Mouse (Mus musculus) megakaryocyte, adult 5-6 weeks (primary cell): ENCODE results near the gene Gm21961. TPM values are rescaled to one million over a fixed set of nuclear protein-coding genes. Genes with fewer than 3 reads are reported as not detected.
"Not testable (repeated sequence)": the region's sequence is repeated elsewhere in the genome, so short reads cannot be mapped to it uniquely, and the experiment has no call there.

Source experiments
- ATAC-seq: 2 replicates; pipeline ENCODE4 v1.8.0; 2016; ENCODE audit warnings: mild to moderate bottlenecking, inconsistent platforms; ENCODE audit not compliant: poor library complexity, severe bottlenecking
- total RNA-seq, 2 experiments: library from RNA; stranded (forward) in 1 of 2; stranded (reverse) in 1 of 2; fragments of 153-499, 151-499 nt in 1 of 2; fragments of 221-1000, 200-1000 nt in 1 of 2; gene quantifications; 2 replicates each; pipeline versions ENCODE4 v1.2.3 to v1.2.4; 2015 to 2017

Gm21961 gene
- not detected in 2 replicates for total RNA-seq (2015)
- not detected in 2 replicates for total RNA-seq (2017)

DNA sequence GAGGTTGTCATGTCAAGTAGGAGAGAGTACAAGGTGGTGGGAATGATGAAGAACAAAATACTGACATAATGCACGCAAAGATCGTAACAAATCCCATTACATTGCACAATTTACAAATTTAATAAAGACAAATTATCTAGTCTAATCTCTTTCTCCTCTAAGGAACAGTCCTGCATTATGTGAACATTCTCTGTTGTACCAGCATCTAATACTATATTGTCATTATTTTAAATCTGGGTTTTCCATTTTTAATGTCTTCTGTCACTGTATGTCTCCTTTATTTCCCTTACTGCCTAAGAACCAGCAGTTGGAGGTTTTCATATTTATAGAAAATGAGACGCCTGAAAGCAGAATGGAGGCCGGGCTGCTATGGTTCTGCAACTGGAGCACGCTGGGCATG, at the start of gene Gm21961:
Gene Gm21961 (minus strand): TSS at position 101 of the 400 bp plus-strand sequence.
- no peak for ATAC-seq

DNA sequence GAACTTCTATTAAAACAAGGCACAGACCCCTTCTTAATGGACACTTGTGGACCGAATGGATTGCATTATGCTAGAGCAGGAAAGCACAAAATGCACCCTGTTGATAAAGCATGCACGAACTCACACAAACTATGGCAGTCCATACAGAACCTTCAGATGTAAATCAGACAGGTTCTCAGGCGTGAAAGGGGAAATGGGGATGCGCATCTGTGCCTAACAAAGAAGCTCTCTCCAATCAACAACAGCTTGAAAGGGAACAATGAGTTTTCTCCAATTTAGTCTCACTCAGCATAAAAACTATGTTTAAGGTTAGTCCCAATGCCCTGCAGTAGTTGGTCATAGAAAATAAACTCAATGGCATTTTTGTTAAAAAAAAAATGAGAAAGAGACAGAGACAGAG, 27.3 kb upstream of the Gm21961 start:
- ATAC-seq: no peak

DNA sequence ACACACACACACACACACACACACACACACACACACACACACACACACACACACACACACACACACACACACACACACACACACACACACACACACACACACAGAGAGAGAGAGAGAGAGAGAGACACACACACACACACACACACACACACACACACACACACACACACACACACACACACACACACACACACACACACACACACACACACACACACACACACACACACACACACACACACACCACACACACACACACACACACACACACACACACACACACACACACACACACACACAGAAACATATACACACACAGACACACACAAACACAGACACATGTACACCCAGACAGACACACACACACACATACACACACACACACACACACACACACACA, 24.5 kb upstream of the Gm21961 start:
- not testable (repeated sequence) for ATAC-seq

DNA sequence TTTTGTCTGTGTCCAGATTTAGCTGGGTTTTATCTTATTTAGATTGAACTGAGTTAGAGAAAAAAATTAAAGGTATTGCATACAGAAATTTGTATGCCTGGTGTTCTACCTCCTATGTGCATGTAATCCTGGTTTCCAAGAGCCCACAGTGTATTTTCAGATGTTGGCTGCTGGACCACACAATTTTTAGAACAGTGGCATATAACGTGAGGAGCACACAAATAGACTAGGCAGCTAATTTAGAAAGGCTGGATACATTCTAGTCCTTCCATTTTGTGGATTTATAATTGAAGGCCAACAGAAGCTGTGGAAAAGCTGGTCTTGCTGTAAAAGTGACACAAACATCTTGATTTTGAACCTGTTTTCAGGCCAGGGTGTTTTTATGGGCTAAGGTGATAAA, 3.3 kb upstream of the Gm21961 start:
- no peak for ATAC-seq

DNA sequence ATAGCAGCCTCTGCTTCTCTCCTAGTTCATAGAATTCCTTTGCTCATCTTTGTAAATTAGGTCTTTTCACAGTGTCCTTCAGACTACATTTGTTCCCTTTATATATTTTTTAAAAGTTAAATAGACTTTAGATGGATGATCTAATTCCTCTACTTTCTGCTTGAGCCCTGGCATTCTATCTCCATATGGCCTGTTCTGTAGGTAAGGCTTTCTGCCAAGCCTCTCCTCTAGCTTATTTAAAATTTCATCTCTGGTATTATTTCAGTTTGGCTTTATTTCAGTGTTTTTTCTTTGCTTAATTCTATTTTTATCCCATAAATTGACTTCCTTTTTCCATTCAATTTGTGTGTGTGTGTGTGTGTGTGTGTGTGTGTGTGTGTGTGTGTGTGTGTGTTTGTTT, 8.5 kb downstream of the Gm21961 start:
- no peak for ATAC-seq

DNA sequence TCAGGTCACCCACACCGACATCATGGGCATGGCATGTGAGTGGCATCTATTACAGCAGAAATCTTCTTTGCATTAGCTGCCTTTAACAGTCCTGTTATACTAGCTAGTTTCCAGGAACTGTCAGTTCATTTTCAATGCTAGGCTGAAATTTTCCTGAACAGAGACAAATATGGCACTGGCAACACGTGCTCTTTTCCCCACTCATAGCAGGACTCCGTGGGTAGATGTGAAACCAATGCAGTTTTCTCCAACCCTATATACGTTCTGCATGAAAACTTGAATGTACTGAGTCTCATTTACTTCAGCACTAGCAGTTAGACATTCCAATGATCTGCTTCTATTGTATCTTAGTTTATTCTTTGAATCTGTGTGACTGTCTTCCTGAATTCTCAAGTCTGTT, 20.2 kb downstream of the Gm21961 start:
- no peak for ATAC-seq

DNA sequence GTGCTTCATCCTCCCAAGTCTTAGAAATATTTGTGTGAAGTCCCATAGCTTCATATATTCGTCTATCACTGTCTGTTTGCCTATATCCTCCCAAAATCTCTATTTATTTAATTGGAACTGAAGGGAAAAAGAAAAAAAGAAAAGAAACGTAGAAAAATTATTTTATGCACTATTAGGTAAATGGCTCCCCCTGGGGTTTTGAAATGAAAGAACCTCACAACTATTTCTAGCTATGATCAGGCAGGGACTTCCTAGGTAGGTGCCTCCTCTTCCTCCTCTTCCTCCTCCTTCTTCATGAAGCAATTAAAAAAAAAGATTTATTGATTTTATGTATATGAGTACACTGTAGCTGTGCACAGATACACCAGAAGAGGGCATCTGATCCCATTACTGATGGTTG, 34.7 kb downstream of the Gm21961 start:
- no peak for ATAC-seq

DNA sequence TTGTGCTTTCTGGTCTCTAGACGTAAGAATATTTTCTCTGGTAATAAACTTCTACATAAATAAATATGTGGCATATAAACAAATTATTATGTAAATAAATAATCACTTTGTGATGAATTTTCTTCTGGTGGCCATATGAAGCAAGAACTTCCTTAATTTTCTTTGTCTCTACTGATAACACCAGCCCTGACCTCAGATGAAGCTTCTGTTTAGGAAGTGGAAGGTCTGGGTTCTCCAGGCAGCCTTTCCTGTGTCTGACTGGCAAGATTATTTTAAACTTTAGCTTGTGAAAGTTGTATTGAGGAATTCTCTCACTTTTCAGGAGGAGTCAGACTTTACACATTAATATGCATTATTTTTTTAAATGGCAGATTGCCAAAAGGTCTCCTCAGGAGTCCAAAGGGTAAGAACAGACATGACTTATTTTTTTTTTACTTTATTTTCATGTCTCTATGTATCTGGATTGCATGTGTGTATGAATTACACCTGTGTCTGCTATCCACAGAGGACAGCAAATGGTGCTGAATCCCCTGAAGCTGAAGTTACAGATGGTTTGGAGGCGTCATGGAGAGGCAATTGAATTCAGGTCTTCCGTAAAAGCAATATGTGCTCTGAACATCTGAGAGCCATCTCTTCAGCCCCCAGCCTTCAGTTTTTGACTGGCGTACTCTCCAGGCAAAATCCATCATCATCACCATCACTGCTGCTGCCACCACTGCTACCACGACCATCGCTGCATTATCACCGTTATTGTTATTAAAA, 38.5 kb downstream of the Gm21961 start:
- no peak for ATAC-seq

Other genes with a start within 250 kb of the Gm21961 start
- not detected in 2 replicates for gene Gm21798, start 197.2 kb downstream of the Gm21961 start, total RNA-seq (2015)
- not detected in 2 replicates for gene Gm21798, start 197.2 kb downstream of the Gm21961 start, total RNA-seq (2017)